Mouse (Mus musculus): ENCODE results near the gene Angptl3.

DNA sequence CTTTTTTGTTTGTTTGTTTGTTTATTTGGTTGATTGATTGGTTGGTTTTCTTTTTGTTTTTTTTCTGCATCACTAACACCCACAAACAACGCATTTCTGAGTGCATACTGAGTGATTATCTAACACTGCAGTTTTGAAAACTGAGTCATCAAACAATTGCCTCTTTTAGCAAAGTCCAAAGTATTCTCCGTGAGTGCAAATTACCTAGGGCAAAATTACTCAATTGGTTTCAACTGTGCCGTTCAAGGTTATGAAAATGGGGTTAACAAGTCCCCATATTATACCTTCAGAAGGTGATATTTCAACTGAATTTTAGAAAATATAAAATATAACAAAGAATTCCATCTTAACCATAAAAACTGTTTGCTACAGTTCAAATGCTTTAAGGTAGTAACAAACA lies 15.7 kb downstream of the Angptl3 start:
- TF ChIP-seq CTCF (IDR thresholded peaks at IDR 0.05; ENCODE audit: low read depth, low read length) (no peak), POLR2A (IDR thresholded peaks at IDR 0.05; ENCODE audit: borderline replicate concordance, low read depth, low read length) (no peak)
